ENCODE assay signal across 9 mouse cellular contexts in genomic region chr6:83057790-83058189, GRCm38 (mm10). TPM values are rescaled to one million over a fixed set of nuclear protein-coding genes. Genes with fewer than 3 reads are reported as not detected.
A peak's percentile ranks its signal among the peaks of the same experiment; 100 is the strongest.
DNase-seq lines count a peak whose midpoint lies in the region; ATAC-seq and TF ChIP-seq lines count a peak whose summit lies in the region.
"Had no signal": no experiment of that assay in that cellular context is flagged by ENCODE, and none has a peak within 500 bp of the region (broad histone marks: within the 10 kb centered on the region; RNA-seq: fewer than 3 reads in every experiment).

Gene Dqx1, plus strand, starts transcription at chr6:83057844.

- TF ChIP-seq CTCF in heart, adult 2 months (IDR thresholded peaks at IDR 0.05) = no peak

- intact Hi-C loops in heart, adult 2 months (cut with DNase I) = no loop called here

- H3K4me1 ChIP-seq in midbrain, embryonic 10.5 days = peaks cover 28% of the 10 kb centered on the region
- H3K4me1 ChIP-seq in midbrain, embryonic 11.5 days (ENCODE audit: control insufficient read depth, insufficient read depth, low read length) = peaks cover 16% of the 10 kb centered on the region
- H3K4me1 ChIP-seq in embryonic facial prominence, embryonic 14.5 days (ENCODE audit: control insufficient read depth, insufficient read depth, low read length) = peaks cover 12% of the 10 kb centered on the region
- H3K4me1 ChIP-seq in stomach, embryonic 15.5 days = peaks cover 18% of the 10 kb centered on the region
- H3K4me1 ChIP-seq in heart, adult 2 months (ENCODE audit: control insufficient read depth, insufficient read depth, low read length) = peaks cover 7% of the 10 kb centered on the region

- no peak for DNase-seq in midbrain, embryonic 10.5 days (ENCODE audit: low spot score)
- DNase-seq in midbrain, embryonic 11.5 days (ENCODE audit: low spot score, missing footprints) = no peak
- peak; percentile 54 for DNase-seq in embryonic facial prominence, embryonic 14.5 days (ENCODE audit: low spot score)
- peak; percentile 79 to 92 for DNase-seq in kidney, postnatal 25 days
- no peak for DNase-seq in urinary bladder, adult 18-20 months (ENCODE audit: low spot score in 2 of 2)
- DNase-seq in heart, adult 2 months = no peak
- DNase-seq: heart, postnatal 14 days had no signal

- peaks cover 39% of the 10 kb centered on the region for H3K27me3 ChIP-seq in midbrain, embryonic 10.5 days (ENCODE audit: low read depth, poor library complexity, severe bottlenecking)
- H3K27me3 ChIP-seq in midbrain, embryonic 11.5 days (ENCODE audit: control insufficient read depth, insufficient read depth, low read length) = 0 out of 2 replicates have a peak, but pooled peaks cover 7% of the 10 kb centered on the region
- H3K27me3 ChIP-seq in embryonic facial prominence, embryonic 14.5 days (replicated peaks; ENCODE audit: control insufficient read depth, insufficient read depth, low read length) = peaks cover 12% of the 10 kb centered on the region
- H3K27me3 ChIP-seq in stomach, embryonic 15.5 days (replicated peaks) = peaks cover 18% of the 10 kb centered on the region
- no peaks in the 10 kb centered on the region for H3K27me3 ChIP-seq in heart, adult 2 months (ENCODE audit: control insufficient read depth, insufficient read depth, low read length)

- H3K36me3 ChIP-seq in midbrain, embryonic 10.5 days = peaks cover 25% of the 10 kb centered on the region
- H3K36me3 ChIP-seq in midbrain, embryonic 11.5 days (ENCODE audit: control insufficient read depth, insufficient read depth, low read length) = peaks cover 5% of the 10 kb centered on the region; the same call in 1 of the 2 replicates
- H3K36me3 ChIP-seq in embryonic facial prominence, embryonic 14.5 days (ENCODE audit: control insufficient read depth, insufficient read depth, low read length) = peaks cover 15% of the 10 kb centered on the region
- H3K36me3 ChIP-seq in stomach, embryonic 15.5 days = peaks cover 7% of the 10 kb centered on the region
- no peaks in the 10 kb centered on the region for H3K36me3 ChIP-seq in heart, adult 2 months (ENCODE audit: control insufficient read depth, insufficient read depth, low read length)

- no peak within 1 kb of the TSS for H3K4me2 ChIP-seq in midbrain, embryonic 11.5 days
- H3K4me2 ChIP-seq in embryonic facial prominence, embryonic 14.5 days (ENCODE audit: low read depth, low read length) = no peak within 1 kb of the TSS
- H3K4me2 ChIP-seq in stomach, embryonic 15.5 days = peak within 1 kb of the TSS; percentile 35
- H3K4me2 ChIP-seq: lung, embryonic 15.5 days had no signal

- no peak within 1 kb of the TSS for H3K9ac ChIP-seq in midbrain, embryonic 11.5 days (ENCODE audit: low read length)
- H3K9ac ChIP-seq in embryonic facial prominence, embryonic 14.5 days (ENCODE audit: low read depth, low read length) = no peak within 1 kb of the TSS
- no peak within 1 kb of the TSS for H3K9ac ChIP-seq in stomach, embryonic 15.5 days
- H3K9ac ChIP-seq in heart, adult 2 months (ENCODE audit: low read depth, low read length) = no peak within 1 kb of the TSS
- H3K9ac ChIP-seq: lung, embryonic 15.5 days had no signal

- no peak for TF ChIP-seq POLR2A in heart, adult 2 months (IDR thresholded peaks at IDR 0.05; ENCODE audit: insufficient read depth, low read depth, low read length)

- WGBS in midbrain, embryonic 10.5 days = 57% methylated on average over 3 of the region's 3 CpGs
- 53% methylated on average over 3 of the region's 3 CpGs for WGBS in midbrain, embryonic 11.5 days
- WGBS in embryonic facial prominence, embryonic 14.5 days = 44% methylated on average over 3 of the region's 3 CpGs
- WGBS in stomach, embryonic 15.5 days = 40% methylated on average over 3 of the region's 3 CpGs
- 72% methylated on average over 3 of the region's 3 CpGs for WGBS in heart, adult 2 months

- no peaks in the 10 kb centered on the region for H3K9me3 ChIP-seq in midbrain, embryonic 10.5 days (replicated peaks)
- H3K9me3 ChIP-seq in midbrain, embryonic 11.5 days (ENCODE audit: control insufficient read depth, low read length) = no peaks in the 10 kb centered on the region
- H3K9me3 ChIP-seq in embryonic facial prominence, embryonic 14.5 days (ENCODE audit: control insufficient read depth, low read length) = no peaks in the 10 kb centered on the region
- no peaks in the 10 kb centered on the region for H3K9me3 ChIP-seq in stomach, embryonic 15.5 days
- H3K9me3 ChIP-seq: lung, embryonic 15.5 days had no signal

- ATAC-seq in midbrain, embryonic 11.5 days (ENCODE audit: low FRiP score) = no peak
- ATAC-seq in embryonic facial prominence, embryonic 14.5 days (ENCODE audit: low read depth) = no peak
- peak; percentile 49 for ATAC-seq in stomach, embryonic 15.5 days (ENCODE audit: insufficient read depth, low FRiP score, low read depth)

- no peak within 1 kb of the TSS for H3K27ac ChIP-seq in midbrain, embryonic 10.5 days (replicated peaks)
- no peak within 1 kb of the TSS for H3K27ac ChIP-seq in midbrain, embryonic 11.5 days (ENCODE audit: low read depth, low read length)
- H3K27ac ChIP-seq in embryonic facial prominence, embryonic 14.5 days (replicated peaks; ENCODE audit: low read depth, low read length) = no peak within 1 kb of the TSS
- peak within 1 kb of the TSS; percentile 32; the same call in 1 of the 2 replicates for H3K27ac ChIP-seq in stomach, embryonic 15.5 days
- no peak within 1 kb of the TSS for H3K27ac ChIP-seq in heart, adult 2 months
- H3K27ac ChIP-seq: lung, embryonic 15.5 days had no signal

- TF ChIP-seq EP300 in heart, adult 2 months (IDR thresholded peaks at IDR 0.05; ENCODE audit: insufficient read depth, low read depth, low read length) = no peak

- H3K4me3 ChIP-seq in midbrain, embryonic 10.5 days = 0 out of 2 replicates have a peak within 1 kb of the TSS, but pooled peaks have one; percentile 97
- no peak within 1 kb of the TSS for H3K4me3 ChIP-seq in midbrain, embryonic 11.5 days (ENCODE audit: low read depth, low read length)
- no peak within 1 kb of the TSS for H3K4me3 ChIP-seq in embryonic facial prominence, embryonic 14.5 days (ENCODE audit: low read depth, low read length)
- H3K4me3 ChIP-seq in stomach, embryonic 15.5 days (replicated peaks) = peak within 1 kb of the TSS; percentile 22
- H3K4me3 ChIP-seq in heart, adult 2 months = no peak within 1 kb of the TSS
- H3K4me3 ChIP-seq: lung, embryonic 15.5 days had no signal

- H3K79me2 ChIP-seq in heart, adult 2 months (replicated peaks; ENCODE audit: control insufficient read depth, insufficient read depth, low read length) = no peaks in the 10 kb centered on the region; the same call in 1 of the 2 replicates

RNA-seq across cellular contexts. Expression of gene Dqx1, which starts in this region (rescaled TPM):
- 1.8 and 2.0 TPM in 2 replicates for polyA plus RNA-seq in midbrain, embryonic 10.5 days (2016; fragmentation: Nextera tagmentation; extraction: Ambion mirVana)
- 0.43 and 0.68 TPM in 2 replicates for polyA plus RNA-seq in midbrain, embryonic 11.5 days (2014; fragmentation: Nextera tagmentation; extraction: Ambion mirVana)
- 0.65 and 0.67 TPM in 2 replicates for polyA plus RNA-seq in embryonic facial prominence, embryonic 14.5 days (2014; fragmentation: Nextera tagmentation; extraction: Ambion mirVana)
- polyA plus RNA-seq in stomach, embryonic 15.5 days (2015; fragmentation: Nextera tagmentation; extraction: Ambion mirVana) = 5.4 and 7.1 TPM in 2 replicates
- under 1 TPM; 0.65 to 0.80 TPM for total RNA-seq in heart, adult 2 months (2021)
- 1.4 TPM in 2 replicates for polyA plus RNA-seq in heart, adult 2 months (2012; rRNA removed)

Comparison
In these comparisons a context has a peak if more than half of its experiments do, and no peak if none do; other contexts are left out.
1. H3K4me3 ChIP-seq: peak in midbrain, embryonic 10.5 days (single experiment) and stomach, embryonic 15.5 days (single experiment); none in midbrain, embryonic 11.5 days (single experiment), embryonic facial prominence, embryonic 14.5 days (single experiment) and heart, adult 2 months (single experiment).
2. Peak in DNase-seq in embryonic facial prominence, embryonic 14.5 days; RNA of the gene not detected or under 1 TPM.
3. DNase-seq: peak in kidney, postnatal 25 days (2 of 2); none in midbrain, embryonic 10.5 days (single experiment), midbrain, embryonic 11.5 days (single experiment), urinary bladder, adult 18-20 months (0 of 2) and heart, adult 2 months (0 of 2).